Mouse (Mus musculus): ENCODE results near the gene Nup93. TPM values are rescaled to one million over a fixed set of nuclear protein-coding genes. Genes with fewer than 3 reads are reported as not detected.

Nup93 gene
- polyA plus RNA-seq, 1 experiment from 2014 or later = 99.9 TPM

DNA sequence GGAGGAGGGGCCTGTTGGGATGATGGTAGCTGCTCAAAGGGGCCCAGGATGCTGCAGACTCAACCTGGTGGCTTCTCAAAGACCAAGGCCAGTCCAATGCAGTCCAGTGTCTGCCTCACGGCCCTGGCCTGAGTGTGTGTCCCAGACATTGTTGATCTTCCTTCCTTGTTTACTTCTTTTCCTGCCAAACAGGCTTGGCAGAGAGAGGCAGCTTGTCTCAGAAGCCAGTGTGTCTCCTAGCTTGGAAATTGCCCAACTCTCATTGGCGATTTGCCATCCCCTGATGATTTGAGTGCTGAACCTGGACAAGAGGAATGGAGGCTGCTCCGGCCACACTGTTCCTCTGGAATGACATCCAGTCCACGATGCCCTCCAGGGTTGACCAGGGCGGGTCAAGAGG is 144.2 kb downstream of the Nup93 start:
- Histone ChIP-seq H3K4me3 (no peak overlapping the region), H3K9me3 (no peaks in the 10 kb centered on the region), H3K4me2 (no peak overlapping the region), H3K36me3 (no peaks in the 10 kb centered on the region), H3K9ac (no peak overlapping the region), H3K27me3 (no peaks in the 10 kb centered on the region), H3K27ac (no peak overlapping the region), H3K4me1 (peaks cover 23% of the 10 kb centered on the region)
- WGBS = 31% methylated on average over 5 of the region's 5 CpGs
- ATAC-seq (ENCODE audit: borderline replicate concordance, extremely low read depth, low FRiP score, low TSS enrichment) = peak; percentile 40; the same call in 1 of the 2 replicates

DNA sequence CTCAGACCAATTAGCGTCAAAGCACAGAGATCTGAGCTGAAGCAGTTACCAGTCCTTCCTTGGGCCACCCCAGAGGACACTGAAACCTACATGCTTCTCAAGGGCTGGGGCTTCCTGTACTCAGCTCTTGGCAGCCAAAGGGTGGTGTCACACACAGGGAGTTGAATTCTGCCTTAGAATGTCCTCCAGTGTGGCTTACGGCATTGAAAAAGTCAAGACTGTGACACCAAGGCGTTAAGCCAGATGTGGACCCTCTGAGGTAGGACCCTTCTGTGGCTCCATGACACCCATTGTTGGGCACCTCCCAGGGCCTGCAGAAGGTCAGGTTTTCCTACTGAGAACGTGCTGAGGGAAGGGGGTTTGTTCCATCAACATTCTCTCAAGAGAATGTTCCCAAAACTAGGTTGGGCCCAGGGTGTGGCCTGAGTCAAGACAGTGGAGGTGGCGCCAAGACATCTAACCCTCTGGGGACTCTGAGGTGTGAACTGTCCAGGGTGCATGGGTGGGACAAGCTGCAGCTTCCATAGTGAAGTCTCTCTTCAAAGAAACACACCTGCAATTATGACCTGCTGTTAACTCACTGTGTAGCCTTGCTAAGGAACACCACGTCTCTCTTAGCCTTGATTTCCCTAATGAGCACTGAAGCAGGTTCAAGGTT is 147.5 kb downstream of the Nup93 start:
- Histone ChIP-seq H3K27ac (no peak overlapping the region), H3K9ac (no peak overlapping the region), H3K36me3 (no peaks in the 10 kb centered on the region), H3K4me3 (no peak overlapping the region), H3K4me2 (no peak overlapping the region), H3K27me3 (no peaks in the 10 kb centered on the region), H3K9me3 (no peaks in the 10 kb centered on the region), H3K4me1 (peaks cover 29% of the 10 kb centered on the region)
- 78% methylated on average over 6 of the region's 6 CpGs for WGBS
- no peak for ATAC-seq (ENCODE audit: borderline replicate concordance, extremely low read depth, low FRiP score, low TSS enrichment)

DNA sequence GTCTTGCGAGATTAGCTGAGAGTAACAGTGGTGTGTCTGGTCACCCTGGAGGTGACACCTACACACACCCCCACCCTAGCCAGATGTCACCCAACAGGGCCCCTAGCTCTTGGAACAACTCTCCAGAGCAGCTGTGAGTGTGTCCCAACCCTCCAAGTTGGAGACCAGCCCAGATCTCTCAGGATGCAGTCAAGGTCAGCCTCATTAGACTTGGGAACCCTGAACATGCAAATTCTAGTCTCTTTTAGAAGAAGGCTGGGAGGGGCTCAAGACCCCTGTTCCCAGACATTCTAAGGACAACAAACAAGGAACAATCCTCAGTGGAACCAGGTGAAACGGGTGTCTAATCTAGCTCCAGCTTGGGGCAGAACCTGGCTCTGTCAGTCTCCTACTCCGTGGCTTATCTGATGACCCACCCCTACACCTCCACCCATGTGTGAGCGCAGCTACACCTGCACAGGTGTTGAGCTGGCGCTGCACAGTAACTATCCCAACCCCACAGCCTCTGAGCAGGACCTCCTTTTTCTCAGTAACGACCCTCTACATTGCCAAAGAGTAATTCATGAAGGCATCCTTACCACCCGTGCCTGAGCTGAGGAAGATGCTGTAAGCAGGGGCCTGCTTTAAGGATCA is 148.4 kb downstream of the Nup93 start:
- Histone ChIP-seq H3K4me3 (no peak overlapping the region), H3K9me3 (no peaks in the 10 kb centered on the region), H3K9ac (no peak overlapping the region), H3K4me2 (no peak overlapping the region), H3K27ac (peak overlapping the region; percentile 52), H3K36me3 (no peaks in the 10 kb centered on the region), H3K4me1 (peaks cover 29% of the 10 kb centered on the region), H3K27me3 (no peaks in the 10 kb centered on the region)
- ATAC-seq (ENCODE audit: borderline replicate concordance, extremely low read depth, low FRiP score, low TSS enrichment) = peak; percentile 61; the same call in 1 of the 2 replicates
- 63% methylated on average over 7 of the region's 7 CpGs for WGBS

DNA sequence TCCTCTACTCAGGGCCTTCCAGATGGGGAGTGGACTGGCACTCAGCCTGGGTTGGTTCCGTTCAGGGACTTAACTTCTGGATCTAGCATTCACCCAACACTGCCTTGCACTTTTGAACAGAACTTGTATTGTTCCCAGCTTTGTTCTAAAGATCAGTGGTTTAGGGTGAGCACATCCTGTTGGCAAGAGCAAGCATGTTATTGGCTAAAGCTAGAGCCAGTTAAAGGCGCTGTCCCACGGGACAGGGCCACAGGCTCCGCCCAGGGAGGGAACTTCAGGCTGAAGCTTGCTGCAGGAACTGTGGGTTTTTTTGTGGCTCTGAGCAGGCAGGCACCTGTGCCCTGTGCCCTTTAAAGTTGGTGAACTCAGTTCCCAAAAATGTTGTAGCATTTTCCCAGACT is 148.9 kb downstream of the Nup93 start:
- Histone ChIP-seq H3K4me1 (peaks cover 27% of the 10 kb centered on the region), H3K36me3 (no peaks in the 10 kb centered on the region), H3K9me3 (no peaks in the 10 kb centered on the region), H3K27ac (peak overlapping the region; percentile 52), H3K4me3 (no peak overlapping the region), H3K4me2 (no peak overlapping the region), H3K9ac (no peak overlapping the region), H3K27me3 (no peaks in the 10 kb centered on the region)
- peak; percentile 66; the same call in 1 of the 2 replicates for ATAC-seq (ENCODE audit: borderline replicate concordance, extremely low read depth, low FRiP score, low TSS enrichment)
- 28% methylated on average over 4 of the region's 4 CpGs for WGBS

DNA sequence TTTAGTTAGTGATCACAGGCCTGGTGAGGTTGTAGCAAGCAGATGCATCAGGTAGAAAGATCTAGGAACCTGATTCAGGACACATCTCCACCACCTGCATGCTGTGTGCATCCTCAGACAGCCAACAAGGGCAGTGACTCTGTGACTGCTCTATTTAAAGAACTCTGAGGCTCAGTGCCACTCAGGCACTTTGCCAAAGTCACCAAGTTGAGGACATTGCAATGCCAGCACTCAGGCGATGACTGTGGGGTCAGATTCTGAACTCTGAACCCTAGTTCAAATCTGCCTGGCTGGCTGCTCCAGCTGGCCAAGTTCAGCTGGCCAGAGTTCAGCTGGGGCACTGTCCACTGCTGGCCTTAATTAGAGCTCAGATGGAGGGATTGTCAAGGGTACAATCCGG is 149.5 kb downstream of the Nup93 start:
- WGBS = 65% methylated on average over 2 of the region's 2 CpGs
- H3K4me2 ChIP-seq = no peak overlapping the region

DNA sequence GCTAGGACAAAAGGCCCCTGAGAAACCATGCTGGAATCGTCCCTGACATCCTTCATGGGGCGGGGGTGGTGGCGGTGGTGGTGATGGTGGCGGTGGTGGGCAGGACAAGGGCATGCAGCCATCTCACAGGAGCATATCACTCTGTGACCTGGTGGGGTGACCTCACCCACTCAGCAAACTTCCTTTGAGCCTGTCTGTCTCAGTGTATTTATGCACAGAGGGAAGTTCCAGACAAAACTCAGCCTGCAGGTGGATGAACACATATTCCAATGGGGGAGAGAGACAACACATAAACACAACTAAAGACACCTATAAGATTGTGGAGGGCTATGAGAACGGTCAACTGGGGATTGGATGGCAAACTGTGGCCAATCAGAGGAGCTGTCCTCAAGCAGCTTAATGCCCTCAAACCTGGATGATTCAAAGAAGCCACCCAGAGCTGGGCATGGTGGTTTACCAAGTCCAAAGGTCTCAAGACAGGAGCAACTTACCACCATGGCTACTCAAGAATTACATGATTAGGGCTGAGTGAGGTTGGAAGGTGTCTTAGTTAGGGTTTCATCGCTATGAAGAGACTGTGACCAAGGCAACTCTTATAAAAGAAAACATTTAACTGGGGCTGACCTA is 150.4 kb downstream of the Nup93 start:
- WGBS = 85% methylated on average over 6 of the region's 6 CpGs
- no peaks in the 10 kb centered on the region for H3K36me3 ChIP-seq
- H3K27ac ChIP-seq = no peak overlapping the region
- no peaks in the 10 kb centered on the region for H3K27me3 ChIP-seq
- no peaks in the 10 kb centered on the region for H3K9me3 ChIP-seq
- H3K4me2 ChIP-seq = no peak overlapping the region
- no peak overlapping the region for H3K4me3 ChIP-seq
- peaks cover 19% of the 10 kb centered on the region for H3K4me1 ChIP-seq
- no peak for ATAC-seq (ENCODE audit: borderline replicate concordance, extremely low read depth, low FRiP score, low TSS enrichment)
- H3K9ac ChIP-seq = no peak overlapping the region

More for the DNA sequence above, 149.5 kb downstream of the Nup93 start:
- H3K4me1 ChIP-seq = peaks cover 21% of the 10 kb centered on the region
- ATAC-seq (ENCODE audit: borderline replicate concordance, extremely low read depth, low FRiP score, low TSS enrichment) = no peak
- H3K36me3 ChIP-seq = no peaks in the 10 kb centered on the region
- H3K4me3 ChIP-seq = no peak overlapping the region
- no peaks in the 10 kb centered on the region for H3K27me3 ChIP-seq
- no peak overlapping the region for H3K27ac ChIP-seq
- H3K9ac ChIP-seq = no peak overlapping the region
- no peaks in the 10 kb centered on the region for H3K9me3 ChIP-seq

DNA sequence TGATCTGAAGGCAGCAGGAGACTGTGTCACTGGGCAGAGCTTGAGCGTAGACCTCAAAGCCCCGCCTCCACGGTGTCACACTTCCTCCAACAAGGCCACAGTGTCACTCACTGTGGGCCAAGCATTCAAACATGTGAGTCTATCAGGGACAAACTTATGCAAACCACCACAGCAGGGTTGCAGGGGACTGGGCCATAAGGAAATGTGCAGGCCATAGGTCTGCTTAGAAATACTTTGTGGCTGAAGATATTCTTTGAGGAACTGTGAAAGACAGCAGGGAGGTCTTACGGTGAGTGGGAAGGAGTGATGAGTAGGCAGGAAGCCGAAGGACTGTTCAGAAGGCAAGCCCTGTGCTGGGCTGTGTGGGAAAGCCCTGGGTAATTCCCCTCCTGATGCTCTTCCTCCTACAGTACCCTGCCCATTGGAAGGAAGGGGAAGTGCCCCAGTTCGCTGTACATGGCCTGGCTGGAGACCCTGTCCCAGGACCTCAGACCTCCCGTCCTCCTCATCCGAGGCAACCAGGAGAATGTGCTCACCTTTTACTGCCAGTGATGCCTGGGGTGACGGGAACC is 151.1 kb downstream of the Nup93 start:
- H3K4me2 ChIP-seq = no peak overlapping the region
- 79% methylated on average over 9 of the region's 9 CpGs for WGBS
- no peaks in the 10 kb centered on the region for H3K27me3 ChIP-seq
- H3K9ac ChIP-seq = no peak overlapping the region
- H3K4me1 ChIP-seq = peaks cover 19% of the 10 kb centered on the region
- H3K27ac ChIP-seq = no peak overlapping the region
- H3K4me3 ChIP-seq = no peak overlapping the region
- no peaks in the 10 kb centered on the region for H3K36me3 ChIP-seq
- no peaks in the 10 kb centered on the region for H3K9me3 ChIP-seq
- no peak for ATAC-seq (ENCODE audit: borderline replicate concordance, extremely low read depth, low FRiP score, low TSS enrichment)

MicroRNA genes within 50 kb of the gene (microRNA counts, 519-probe panel; counts per million panel counts)
- microRNA mmu-miR-138 = 2,406 counts per million, percentile 42 among the panel's probes with 10 or more counts

Small RNA genes within 50 kb of the gene (microRNA-seq; reads per million reads assigned to microRNA genes)
- gene Mir138-2 = 67.8 reads per million, percentile 48 among the genes with 10 or more reads in this experiment

Other genes with a start within 250 kb of the Nup93 start
- gene Amfr, start 201.7 kb upstream of the Nup93 start, polyA plus RNA-seq (2015; fragmentation: Nextera tagmentation; extraction: Ambion mirVana) = 48.5 and 49.6 TPM in 2 replicates
- 111 and 113 TPM in 2 replicates for gene Nudt21, start 177.5 kb upstream of the Nup93 start, polyA plus RNA-seq (2015; fragmentation: Nextera tagmentation; extraction: Ambion mirVana)
- 10.6 and 13.7 TPM in 2 replicates for gene Ogfod1, start 177.4 kb upstream of the Nup93 start, polyA plus RNA-seq (2015; fragmentation: Nextera tagmentation; extraction: Ambion mirVana)
- gene Bbs2, start 115.6 kb upstream of the Nup93 start, polyA plus RNA-seq (2015; fragmentation: Nextera tagmentation; extraction: Ambion mirVana) = 9.7 and 13.1 TPM in 2 replicates
- gene Mt4, start 77.4 kb upstream of the Nup93 start, polyA plus RNA-seq (2015; fragmentation: Nextera tagmentation; extraction: Ambion mirVana) = not detected in 2 replicates
- 5.5 and 5.7 TPM in 2 replicates for gene Mt3, start 62.0 kb upstream of the Nup93 start, polyA plus RNA-seq (2015; fragmentation: Nextera tagmentation; extraction: Ambion mirVana)
- 26.6 and 33.1 TPM in 2 replicates for gene Mt2, start 41.9 kb upstream of the Nup93 start, polyA plus RNA-seq (2015; fragmentation: Nextera tagmentation; extraction: Ambion mirVana)
- gene Mt1, start 35.5 kb upstream of the Nup93 start, polyA plus RNA-seq (2015; fragmentation: Nextera tagmentation; extraction: Ambion mirVana) = 144 and 179 TPM in 2 replicates
- 0.14 TPM in 1 of 2 replicates, not detected in the other for gene Slc12a3, start 114.6 kb downstream of the Nup93 start, polyA plus RNA-seq (2015; fragmentation: Nextera tagmentation; extraction: Ambion mirVana)
- gene Herpud1, start 171.9 kb downstream of the Nup93 start, polyA plus RNA-seq (2015; fragmentation: Nextera tagmentation; extraction: Ambion mirVana) = 107 and 116 TPM in 2 replicates
- 0.10 and 0.43 TPM in 2 replicates for gene Nlrc5, start 219.8 kb downstream of the Nup93 start, polyA plus RNA-seq (2015; fragmentation: Nextera tagmentation; extraction: Ambion mirVana)